Mouse (Mus musculus) liver, embryonic 14 days (tissue): ENCODE measurements around the gene Scgb1b10. TPM values are rescaled to one million over a fixed set of nuclear protein-coding genes. Genes with fewer than 3 reads are reported as not detected.

Experiments
- polyA plus RNA-seq: library from polyadenylated mRNA; depleted of rRNA; stranded (reverse); fragments of >200 nt; gene quantifications from 2 replicates; pipeline ENCODE4 v1.2.3, GENCODE M21; 2012; rRNA removed

The Scgb1b10 gene
- not detected in 2 replicates for polyA plus RNA-seq

GRCm38 (mm10) chr7:32100553-32100952, at the start of gene Scgb1b10:
Gene Scgb1b10 (plus strand): TSS chr7:32100853.

Other genes starting within 250 kb of the Scgb1b10 start
- not detected in 2 replicates for gene Scgb2b11, start 110.3 kb downstream of the Scgb1b10 start, polyA plus RNA-seq
- not detected in 2 replicates for gene Scgb1b11, start 122.0 kb downstream of the Scgb1b10 start, polyA plus RNA-seq
- gene Scgb2b12, start 226.4 kb downstream of the Scgb1b10 start, polyA plus RNA-seq = not detected in 2 replicates
- gene Scgb1b12, start 233.3 kb downstream of the Scgb1b10 start, polyA plus RNA-seq = not detected in 2 replicates